Mouse (Mus musculus): ENCODE measurements at regions not wholly inside any gene's neighbourhood (a gene's known extent, or its start where the extent isn't known, plus 50 kb on each side); places are given as distances from the start of the nearest gene placed in this dataset.

DNA sequence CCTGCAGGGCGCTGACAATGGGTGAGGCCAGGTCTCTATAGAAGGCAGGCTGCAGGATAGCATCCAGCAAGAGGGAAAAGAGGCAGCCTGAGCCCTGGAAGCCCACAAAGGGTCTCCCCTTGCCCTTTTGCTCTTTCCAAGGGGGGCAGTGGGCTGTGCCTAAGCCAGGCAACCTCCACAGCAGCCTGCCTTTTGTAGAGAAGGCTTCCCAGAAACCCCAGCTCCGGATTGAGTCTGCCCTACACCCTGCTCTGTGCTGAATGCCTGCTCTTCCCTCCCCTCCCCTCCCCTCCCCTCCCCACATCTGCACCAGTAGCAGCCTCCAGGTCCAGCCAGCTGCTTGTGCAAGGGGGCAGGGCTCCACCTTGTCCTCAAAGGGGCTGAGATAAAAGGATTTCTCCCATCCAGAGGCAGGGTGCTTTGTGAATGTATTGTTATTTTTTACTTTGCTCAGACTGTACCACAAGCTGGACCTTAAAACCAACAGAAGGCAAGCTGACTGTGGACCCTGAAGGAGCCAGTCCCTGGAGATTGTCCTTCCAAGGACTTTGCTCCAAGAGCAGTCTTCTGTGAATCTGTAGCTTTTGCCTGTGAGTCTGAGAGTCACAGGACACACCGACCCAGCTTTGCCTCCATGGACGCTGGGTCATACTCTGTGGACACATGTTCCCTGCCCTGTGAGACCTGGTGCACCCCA lies 186.8 kb downstream of the Irx2 start:
- H3K27ac ChIP-seq (ENCODE audit: low read depth, low read length) = peak overlapping the region; percentile 59
- ATAC-seq (ENCODE audit: low FRiP score) = peak; percentile 87
- 1% methylated on average over 4 of the region's 4 CpGs for WGBS

DNA sequence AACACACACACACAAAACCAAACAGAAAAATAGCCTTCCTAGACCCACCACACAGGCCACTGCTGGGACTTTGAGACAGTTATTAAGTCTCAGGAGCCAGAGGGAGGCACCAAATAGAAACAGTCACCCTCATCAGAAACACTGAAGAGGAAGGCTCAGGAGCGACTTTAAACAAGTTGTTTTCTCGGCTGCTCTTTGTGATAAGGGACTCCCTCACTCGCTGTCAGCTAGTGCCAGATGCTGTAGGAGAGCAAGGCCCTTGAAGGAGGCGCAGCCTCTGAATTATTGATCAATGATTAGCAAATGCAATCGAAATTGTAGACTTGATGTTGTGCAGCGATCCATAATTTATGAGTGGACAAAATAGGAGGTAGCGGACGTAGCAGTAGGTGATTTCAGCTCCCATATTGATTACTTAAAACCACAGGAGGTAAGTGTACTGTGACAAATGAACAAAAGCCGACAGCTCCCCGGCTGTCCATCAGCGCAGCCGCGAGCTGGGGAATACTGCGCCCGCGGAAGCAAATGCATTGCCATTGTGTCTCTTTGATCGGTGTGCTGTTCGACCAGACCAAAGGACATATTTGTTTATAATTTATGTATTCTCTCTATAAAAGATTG lies 187.4 kb downstream of the Irx2 start:
- Histone ChIP-seq H3K4me2 (replicated peaks; ENCODE audit: low read depth, low read length) (peak overlapping the region; percentile 37), H3K27ac (ENCODE audit: low read depth, low read length) (peak overlapping the region; percentile 54), H3K36me3 (ENCODE audit: control insufficient read depth, insufficient read depth, low read length) (no peaks in the 10 kb centered on the region), H3K9ac (ENCODE audit: low read depth, low read length) (peak overlapping the region; percentile 40; the same call in 1 of the 2 replicates), H3K4me1 (replicated peaks; ENCODE audit: control insufficient read depth, insufficient read depth, low read length) (peaks cover 7% of the 10 kb centered on the region), H3K27me3 (ENCODE audit: control insufficient read depth, insufficient read depth, low read length) (peaks cover 3% of the 10 kb centered on the region; the same call in 1 of the 2 replicates), H3K4me3 (ENCODE audit: low read depth, low read length) (peak overlapping the region; percentile 14), H3K9me3 (ENCODE audit: control insufficient read depth, low read length) (no peaks in the 10 kb centered on the region)
- ATAC-seq (ENCODE audit: low FRiP score) = peak; percentile 63
- peak; percentile 53 for DNase-seq (ENCODE audit: low spot score)
- WGBS = 3% methylated on average over 18 of the region's 18 CpGs

More for the DNA sequence above, 186.8 kb downstream of the Irx2 start:
- Histone ChIP-seq H3K9me3 (ENCODE audit: control insufficient read depth, low read length) (no peaks in the 10 kb centered on the region), H3K9ac (ENCODE audit: low read depth, low read length) (no peak overlapping the region), H3K36me3 (ENCODE audit: control insufficient read depth, insufficient read depth, low read length) (no peaks in the 10 kb centered on the region), H3K4me3 (ENCODE audit: low read depth, low read length) (no peak overlapping the region), H3K27me3 (ENCODE audit: control insufficient read depth, insufficient read depth, low read length) (peaks cover 3% of the 10 kb centered on the region; the same call in 1 of the 2 replicates), H3K4me1 (replicated peaks; ENCODE audit: control insufficient read depth, insufficient read depth, low read length) (peaks cover 7% of the 10 kb centered on the region), H3K4me2 (replicated peaks; ENCODE audit: low read depth, low read length) (no peak overlapping the region)
- DNase-seq (ENCODE audit: low spot score) = peak; percentile 54

DNA sequence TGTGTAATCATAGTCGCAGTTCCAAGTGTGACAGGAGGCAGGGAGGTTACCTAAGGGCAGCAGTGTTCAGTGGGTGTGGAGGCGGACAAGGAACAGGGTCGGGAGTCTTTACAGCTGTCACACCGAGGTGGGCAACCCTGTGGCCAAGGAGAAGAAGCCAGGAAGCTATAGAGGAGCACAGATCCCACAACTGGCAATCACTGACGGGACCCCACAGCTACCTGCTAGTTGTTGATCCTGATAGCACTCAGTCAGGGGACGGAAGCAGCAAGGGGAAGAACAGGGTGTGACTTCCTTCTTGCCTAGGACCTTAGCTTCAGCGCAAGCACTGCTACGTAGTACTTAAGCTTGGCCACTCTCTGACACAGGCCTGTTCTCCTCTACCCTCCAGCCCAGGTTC lies 188.2 kb downstream of the Irx2 start:
- Histone ChIP-seq H3K27me3 (ENCODE audit: control insufficient read depth, insufficient read depth, low read length) (peaks cover 3% of the 10 kb centered on the region; the same call in 1 of the 2 replicates), H3K9me3 (ENCODE audit: control insufficient read depth, low read length) (no peaks in the 10 kb centered on the region), H3K9ac (ENCODE audit: low read depth, low read length) (no peak overlapping the region), H3K27ac (ENCODE audit: low read depth, low read length) (peak overlapping the region; percentile 11; the same call in 1 of the 2 replicates), H3K4me3 (ENCODE audit: low read depth, low read length) (no peak overlapping the region; the same call in 1 of the 2 replicates), H3K4me2 (replicated peaks; ENCODE audit: low read depth, low read length) (peak overlapping the region; percentile 37), H3K4me1 (replicated peaks; ENCODE audit: control insufficient read depth, insufficient read depth, low read length) (peaks cover 7% of the 10 kb centered on the region), H3K36me3 (ENCODE audit: control insufficient read depth, insufficient read depth, low read length) (no peaks in the 10 kb centered on the region)
- DNase-seq (ENCODE audit: low spot score) = peak; percentile 47
- no peak for ATAC-seq (ENCODE audit: low FRiP score)
- WGBS = 11% methylated on average over 8 of the region's 8 CpGs

DNA sequence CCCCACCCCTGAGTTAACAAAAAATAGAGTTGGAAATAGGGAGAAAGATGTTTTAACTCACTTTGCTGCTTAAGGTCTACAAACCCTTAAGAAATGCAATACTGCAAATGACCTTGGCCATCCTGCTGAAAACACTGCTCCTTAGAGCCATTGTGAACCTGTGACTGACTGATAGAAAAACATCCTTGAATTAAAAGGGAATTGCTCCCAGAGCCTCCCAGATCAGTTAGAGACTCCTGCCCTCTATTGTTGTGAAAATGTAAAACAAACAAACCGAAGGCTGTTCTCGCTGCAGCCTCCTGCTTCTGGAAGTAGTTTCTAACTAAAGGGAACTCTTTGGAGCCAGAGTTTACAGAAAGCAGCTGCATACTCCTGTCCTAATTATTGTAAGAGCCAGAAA lies 188.9 kb downstream of the Irx2 start:
- Histone ChIP-seq H3K27me3 (ENCODE audit: control insufficient read depth, insufficient read depth, low read length) (peaks cover 3% of the 10 kb centered on the region; the same call in 1 of the 2 replicates), H3K36me3 (ENCODE audit: control insufficient read depth, insufficient read depth, low read length) (no peaks in the 10 kb centered on the region), H3K4me3 (ENCODE audit: low read depth, low read length) (no peak overlapping the region), H3K27ac (ENCODE audit: low read depth, low read length) (no peak overlapping the region), H3K4me2 (replicated peaks; ENCODE audit: low read depth, low read length) (no peak overlapping the region), H3K4me1 (replicated peaks; ENCODE audit: control insufficient read depth, insufficient read depth, low read length) (peaks cover 7% of the 10 kb centered on the region), H3K9me3 (ENCODE audit: control insufficient read depth, low read length) (no peaks in the 10 kb centered on the region), H3K9ac (ENCODE audit: low read depth, low read length) (no peak overlapping the region)
- DNase-seq (ENCODE audit: low spot score) (peak; percentile 21), ATAC-seq (ENCODE audit: low FRiP score) (no peak)
- WGBS = 2% methylated on average over 2 of the region's 2 CpGs

DNA sequence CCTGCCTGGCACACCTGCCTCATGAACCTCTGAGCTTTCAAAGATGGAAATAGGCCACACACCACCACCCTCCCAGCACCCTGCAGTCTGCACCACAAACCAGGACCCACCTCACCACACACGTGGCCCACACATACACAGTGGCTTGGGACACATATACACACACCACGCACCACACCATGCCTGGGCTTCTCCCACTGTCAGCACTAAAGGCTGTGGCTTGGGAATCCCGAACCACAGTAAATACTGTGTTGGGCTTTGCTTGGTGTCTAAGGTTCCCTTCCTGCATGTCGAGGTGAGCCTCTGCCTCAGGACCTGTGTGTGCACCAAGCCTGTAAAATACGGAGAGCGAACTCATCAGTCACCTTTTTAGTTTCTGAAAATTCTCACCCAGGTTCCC lies 189.3 kb downstream of the Irx2 start:
- Histone ChIP-seq H3K27me3 (ENCODE audit: control insufficient read depth, insufficient read depth, low read length) (peaks cover 3% of the 10 kb centered on the region; the same call in 1 of the 2 replicates), H3K4me3 (ENCODE audit: low read depth, low read length) (no peak overlapping the region), H3K27ac (ENCODE audit: low read depth, low read length) (no peak overlapping the region), H3K9ac (ENCODE audit: low read depth, low read length) (no peak overlapping the region), H3K4me1 (replicated peaks; ENCODE audit: control insufficient read depth, insufficient read depth, low read length) (peaks cover 7% of the 10 kb centered on the region), H3K4me2 (replicated peaks; ENCODE audit: low read depth, low read length) (no peak overlapping the region), H3K9me3 (ENCODE audit: control insufficient read depth, low read length) (no peaks in the 10 kb centered on the region), H3K36me3 (ENCODE audit: control insufficient read depth, insufficient read depth, low read length) (no peaks in the 10 kb centered on the region)
- 15% methylated on average over 6 of the region's 6 CpGs for whole genome bisulfite sequencing
- peak; percentile 20 for DNase-seq (ENCODE audit: low spot score)
- no peak for ATAC-seq (ENCODE audit: low FRiP score)

DNA sequence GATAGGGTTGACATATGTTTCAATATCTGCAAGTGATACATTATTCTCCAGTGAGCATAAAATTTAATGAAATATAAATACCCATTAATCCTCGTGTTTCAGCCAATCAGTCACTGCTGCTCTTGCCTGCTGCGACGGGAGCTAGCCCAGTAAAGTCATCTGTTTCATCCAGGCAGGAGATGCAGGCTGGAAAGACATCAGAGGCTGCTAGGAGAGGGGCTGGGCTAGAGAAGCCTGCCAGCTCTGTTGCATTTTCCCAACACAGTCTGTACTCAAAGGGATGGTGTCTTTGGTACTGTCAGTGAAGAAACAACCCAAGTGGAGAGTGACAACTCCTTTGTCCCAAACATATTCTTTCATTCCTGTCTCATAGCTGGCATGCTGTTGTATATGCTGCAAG lies 198.0 kb downstream of the Irx2 start:
- Histone ChIP-seq H3K9ac (ENCODE audit: low read depth, low read length) (no peak overlapping the region), H3K36me3 (ENCODE audit: control insufficient read depth, insufficient read depth, low read length) (no peaks in the 10 kb centered on the region), H3K4me1 (replicated peaks; ENCODE audit: control insufficient read depth, insufficient read depth, low read length) (no peaks in the 10 kb centered on the region), H3K9me3 (ENCODE audit: control insufficient read depth, low read length) (no peaks in the 10 kb centered on the region), H3K4me3 (ENCODE audit: low read depth, low read length) (no peak overlapping the region), H3K27ac (ENCODE audit: low read depth, low read length) (no peak overlapping the region), H3K4me2 (replicated peaks; ENCODE audit: low read depth, low read length) (no peak overlapping the region), H3K27me3 (ENCODE audit: control insufficient read depth, insufficient read depth, low read length) (no peaks in the 10 kb centered on the region)
- no peak for DNase-seq (ENCODE audit: low spot score)
- ATAC-seq (ENCODE audit: low FRiP score) = no peak
- WGBS = 58% methylated on average over 3 of the region's 3 CpGs

DNA sequence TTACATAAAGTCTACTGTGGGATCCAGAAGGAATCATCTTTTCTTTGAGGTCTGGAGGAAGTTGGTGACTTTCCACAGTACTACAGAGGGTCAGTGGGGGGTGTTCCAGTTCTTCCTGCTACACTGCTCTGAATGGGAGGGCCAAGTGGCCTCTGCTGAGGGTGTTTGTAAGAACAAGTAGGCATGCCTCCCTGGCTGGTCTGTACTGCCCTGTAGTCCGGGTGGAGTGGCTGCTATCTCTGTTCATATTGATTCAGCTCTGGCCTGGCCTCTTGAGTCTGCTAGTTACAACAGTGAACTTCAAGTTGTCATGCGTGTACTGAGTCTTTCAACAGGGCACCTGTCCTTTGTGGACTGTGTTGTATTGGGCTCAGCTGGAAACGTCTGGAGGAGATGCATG lies 200.7 kb downstream of the Irx2 start:
- Histone ChIP-seq H3K4me2 (replicated peaks; ENCODE audit: low read depth, low read length) (no peak overlapping the region), H3K4me1 (replicated peaks; ENCODE audit: control insufficient read depth, insufficient read depth, low read length) (no peaks in the 10 kb centered on the region), H3K9ac (ENCODE audit: low read depth, low read length) (no peak overlapping the region), H3K27me3 (ENCODE audit: control insufficient read depth, insufficient read depth, low read length) (no peaks in the 10 kb centered on the region), H3K27ac (ENCODE audit: low read depth, low read length) (no peak overlapping the region), H3K36me3 (ENCODE audit: control insufficient read depth, insufficient read depth, low read length) (no peaks in the 10 kb centered on the region), H3K4me3 (ENCODE audit: low read depth, low read length) (no peak overlapping the region), H3K9me3 (ENCODE audit: control insufficient read depth, low read length) (no peaks in the 10 kb centered on the region)
- DNase-seq (ENCODE audit: low spot score) = no peak
- 89% methylated on average over 3 of the region's 3 CpGs for WGBS
- no peak for ATAC-seq (ENCODE audit: low FRiP score)

DNA sequence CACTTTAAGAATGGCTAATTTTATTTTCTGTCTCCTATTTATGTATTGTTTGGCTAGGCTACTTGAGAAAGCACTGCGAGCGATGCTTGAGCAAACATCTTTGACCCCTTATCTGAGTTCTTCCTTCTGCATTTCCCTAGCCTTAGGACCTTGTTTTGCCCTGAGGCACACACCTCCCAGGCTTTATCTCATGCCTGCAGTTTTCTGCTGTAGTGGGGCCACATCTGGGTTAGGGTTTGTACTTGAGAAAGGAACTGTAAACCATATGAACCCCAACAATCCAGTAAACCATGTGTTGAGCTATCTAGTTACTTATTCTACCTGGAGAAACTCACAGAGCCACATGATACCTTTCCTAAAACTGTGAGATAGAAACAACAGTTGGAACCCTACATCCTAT lies 204.7 kb downstream of the Irx2 start:
- H3K27me3 ChIP-seq (ENCODE audit: control insufficient read depth, insufficient read depth, low read length) = 0 out of 2 replicates have a peak, but pooled peaks cover 2% of the 10 kb centered on the region
- H3K9ac ChIP-seq (ENCODE audit: low read depth, low read length) = no peak overlapping the region
- H3K4me3 ChIP-seq (ENCODE audit: low read depth, low read length) = no peak overlapping the region
- no peak overlapping the region for H3K4me2 ChIP-seq (replicated peaks; ENCODE audit: low read depth, low read length)
- WGBS = 92% methylated on average over 2 of the region's 2 CpGs
- DNase-seq (ENCODE audit: low spot score) (no peak), ATAC-seq (ENCODE audit: low FRiP score) (no peak)
- no peak overlapping the region for H3K27ac ChIP-seq (ENCODE audit: low read depth, low read length)
- 0 out of 2 replicates have a peak, but pooled peaks cover 3% of the 10 kb centered on the region for H3K4me1 ChIP-seq (replicated peaks; ENCODE audit: control insufficient read depth, insufficient read depth, low read length)
- H3K36me3 ChIP-seq (ENCODE audit: control insufficient read depth, insufficient read depth, low read length) = no peaks in the 10 kb centered on the region
- no peaks in the 10 kb centered on the region for H3K9me3 ChIP-seq (ENCODE audit: control insufficient read depth, low read length)

DNA sequence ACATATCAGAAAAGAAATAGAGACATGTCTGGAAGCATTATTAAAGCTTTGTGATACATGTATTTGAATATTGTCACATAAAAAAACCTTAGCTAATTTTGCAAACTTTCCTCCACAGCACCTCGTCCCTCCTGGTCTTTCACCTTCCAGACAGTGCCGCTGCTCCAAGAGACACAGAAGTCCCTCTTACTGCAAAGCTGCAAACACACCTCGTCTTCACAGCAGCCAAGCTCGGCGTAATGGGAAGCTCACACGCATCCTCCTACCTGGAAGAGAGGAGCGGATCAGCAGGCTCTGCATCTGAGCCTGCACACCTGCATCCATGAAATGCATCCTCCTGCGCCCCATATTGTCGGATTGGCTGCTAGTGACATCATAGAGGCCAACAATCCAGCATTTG lies 208.4 kb downstream of the Irx2 start:
- Histone ChIP-seq H3K9me3 (ENCODE audit: control insufficient read depth, low read length) (no peaks in the 10 kb centered on the region), H3K4me2 (replicated peaks; ENCODE audit: low read depth, low read length) (no peak overlapping the region), H3K27me3 (ENCODE audit: control insufficient read depth, insufficient read depth, low read length) (0 out of 2 replicates have a peak, but pooled peaks cover 2% of the 10 kb centered on the region), H3K9ac (ENCODE audit: low read depth, low read length) (no peak overlapping the region), H3K4me3 (ENCODE audit: low read depth, low read length) (no peak overlapping the region), H3K27ac (ENCODE audit: low read depth, low read length) (no peak overlapping the region), H3K36me3 (ENCODE audit: control insufficient read depth, insufficient read depth, low read length) (no peaks in the 10 kb centered on the region), H3K4me1 (replicated peaks; ENCODE audit: control insufficient read depth, insufficient read depth, low read length) (0 out of 2 replicates have a peak, but pooled peaks cover 3% of the 10 kb centered on the region)
- DNase-seq (ENCODE audit: low spot score) (no peak), ATAC-seq (ENCODE audit: low FRiP score) (no peak)
- whole genome bisulfite sequencing = 63% methylated on average over 9 of the region's 9 CpGs
